Mouse (Mus musculus) ES-Bruce4 (cell line): ENCODE measurements at regions not wholly inside any gene's neighbourhood (a gene's known extent, or its start where the extent isn't known, plus 50 kb on each side); places are given as distances from the start of the nearest gene placed in this dataset.

Experiments
- H3K27ac ChIP-seq: 2 replicates; pipeline ENCODE4 v1.5.1; 2012; ENCODE audit warnings: low read length, inconsistent platforms; ENCODE audit not compliant: insufficient read depth
- H3K27me3 ChIP-seq: 2 replicates; pipeline ENCODE4 v1.6.1; 2012; ENCODE audit warnings: mild to moderate bottlenecking, low read length, inconsistent platforms; ENCODE audit not compliant: control insufficient read depth, poor library complexity, insufficient read depth, severe bottlenecking
- H3K36me3 ChIP-seq: 2 replicates; pipeline ENCODE4 v1.6.1; 2012; ENCODE audit warnings: inconsistent platforms, mild to moderate bottlenecking, low read length, moderate library complexity; ENCODE audit not compliant: control insufficient read depth, poor library complexity, insufficient read depth, severe bottlenecking
- H3K4me1 ChIP-seq: one replicate; pipeline ENCODE4 v1.8.1; 2011; ENCODE audit warnings: low read length; ENCODE audit not compliant: control insufficient read depth, insufficient read depth
- H3K4me3 ChIP-seq: 2 replicates; pipeline ENCODE4 v1.5.1; 2011; ENCODE audit warnings: low read depth, mild to moderate bottlenecking, low read length
- H3K9ac ChIP-seq: 2 replicates; pipeline ENCODE4 v1.6.1; 2012; ENCODE audit warnings: low read depth, mild to moderate bottlenecking, inconsistent platforms; ENCODE audit not compliant: poor library complexity, severe bottlenecking
- H3K9me3 ChIP-seq: replicated peaks from 2 replicates; pipeline ENCODE4 v1.6.1; 2012; ENCODE audit warnings: mild to moderate bottlenecking, low read length, inconsistent platforms; ENCODE audit not compliant: control insufficient read depth, poor library complexity, insufficient read depth, severe bottlenecking
- CTCF ChIP-seq: IDR thresholded peaks from one replicate; pipeline ENCODE4 v1.8.1; 2011; ENCODE audit warnings: low read depth, low read length
- EP300 ChIP-seq: IDR thresholded peaks from 2 replicates; pipeline ENCODE4 v1.6.1; 2011; ENCODE audit warnings: low read depth, low read length; ENCODE audit not compliant: insufficient read depth
- POLR2A ChIP-seq: IDR thresholded peaks from one replicate; pipeline ENCODE4 v1.8.1; 2011; ENCODE audit warnings: low read length; ENCODE audit not compliant: insufficient read depth

- no peaks in the 10 kb centered on the region for H3K9me3 ChIP-seq
- TF ChIP-seq POLR2A (no peak), EP300 (0 out of 2 replicates have a peak, but pooled peaks have one; percentile 54)
- no peak overlapping the region for H3K4me3 ChIP-seq
- no peaks in the 10 kb centered on the region for H3K36me3 ChIP-seq
- peaks cover 12% of the 10 kb centered on the region for H3K4me1 ChIP-seq
- no peaks in the 10 kb centered on the region for H3K27me3 ChIP-seq
- peak overlapping the region; percentile 17; the same call in 1 of the 2 replicates for H3K9ac ChIP-seq
- peak overlapping the region; percentile 96 for H3K27ac ChIP-seq
Observed at GRCm38 (mm10) chr12:12789052-12789451, 152.7 kb downstream of the Mycn start.

GRCm38 (mm10) chr12:12788263-12788852 lies 153.4 kb downstream of the Mycn start:
- Histone ChIP-seq H3K4me1 (peaks cover 9% of the 10 kb centered on the region), H3K4me3 (peak overlapping the region; percentile 67), H3K27ac (peak overlapping the region; percentile 96), H3K9ac (peak overlapping the region; percentile 78), H3K9me3 (no peaks in the 10 kb centered on the region), H3K27me3 (no peaks in the 10 kb centered on the region), H3K36me3 (no peaks in the 10 kb centered on the region)
- peak; percentile 100 for TF ChIP-seq EP300
- no peak for TF ChIP-seq CTCF

GRCm38 (mm10) chr12:12787608-12788262 lies 154.0 kb downstream of the Mycn start:
- peaks cover 11% of the 10 kb centered on the region for H3K4me1 ChIP-seq
- peak overlapping the region; percentile 67 for H3K4me3 ChIP-seq
- peak overlapping the region; percentile 78 for H3K9ac ChIP-seq
- no peaks in the 10 kb centered on the region for H3K27me3 ChIP-seq
- peak overlapping the region; percentile 96 for H3K27ac ChIP-seq
- TF ChIP-seq CTCF (no peak), EP300 (peak; percentile 97), POLR2A (peak; percentile 11)
- H3K36me3 ChIP-seq = no peaks in the 10 kb centered on the region
- no peaks in the 10 kb centered on the region for H3K9me3 ChIP-seq

GRCm38 (mm10) chr12:12787161-12787560 lies 154.6 kb downstream of the Mycn start:
- no peaks in the 10 kb centered on the region for H3K27me3 ChIP-seq
- TF ChIP-seq EP300 (peak; percentile 85), CTCF (no peak), POLR2A (no peak)
- peak overlapping the region; percentile 96 for H3K27ac ChIP-seq
- H3K9ac ChIP-seq = peak overlapping the region; percentile 78
- peaks cover 13% of the 10 kb centered on the region for H3K4me1 ChIP-seq
- peak overlapping the region; percentile 67 for H3K4me3 ChIP-seq
- no peaks in the 10 kb centered on the region for H3K36me3 ChIP-seq
- H3K9me3 ChIP-seq = no peaks in the 10 kb centered on the region

- TF ChIP-seq POLR2A (no peak), EP300 (peak; percentile 99)
Observed at GRCm38 (mm10) chr12:12783699-12784605, 157.8 kb downstream of the Mycn start.

More at GRCm38 (mm10) chr12:12783699-12784605, 157.8 kb downstream of the Mycn start:
- Histone ChIP-seq H3K9me3 (no peaks in the 10 kb centered on the region), H3K27ac (peak overlapping the region; percentile 98), H3K36me3 (no peaks in the 10 kb centered on the region), H3K4me1 (peaks cover 9% of the 10 kb centered on the region), H3K27me3 (no peaks in the 10 kb centered on the region), H3K9ac (peak overlapping the region; percentile 53), H3K4me3 (peak overlapping the region; percentile 68; the same call in 1 of the 2 replicates)
